Mouse (Mus musculus) urinary bladder, postnatal 36 days (tissue): ENCODE results near the gene Dync1li2.

Source experiments
- DNase-seq, 2 experiments: peaks; one replicate each; pipeline ENCODE4 v3.0.0; 2022; ENCODE audit warnings: low spot score in 2 of 2, mixed read lengths in 1 of 2

Dync1li2 gene

DNA sequence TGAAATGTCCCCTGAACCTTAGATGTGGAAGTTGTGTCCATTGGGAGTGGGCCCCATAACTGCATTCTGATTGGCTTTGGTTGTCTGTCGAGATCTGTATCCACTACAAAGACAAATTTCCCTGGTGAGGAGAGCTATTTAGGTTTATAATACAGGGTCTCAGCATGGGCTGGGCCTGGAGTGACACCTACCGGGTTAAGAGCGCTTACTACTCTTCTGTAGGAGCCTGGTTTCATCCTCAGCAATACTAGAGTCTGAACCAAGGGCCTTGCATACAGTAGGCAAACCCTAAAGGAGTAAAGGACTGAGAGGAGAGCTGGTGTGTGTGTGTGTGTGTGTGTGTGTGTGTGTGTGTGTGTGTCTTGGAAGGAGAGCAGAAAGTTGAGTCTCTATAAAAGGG is 28.6 kb downstream of the Dync1li2 start:
- no peak for DNase-seq

DNA sequence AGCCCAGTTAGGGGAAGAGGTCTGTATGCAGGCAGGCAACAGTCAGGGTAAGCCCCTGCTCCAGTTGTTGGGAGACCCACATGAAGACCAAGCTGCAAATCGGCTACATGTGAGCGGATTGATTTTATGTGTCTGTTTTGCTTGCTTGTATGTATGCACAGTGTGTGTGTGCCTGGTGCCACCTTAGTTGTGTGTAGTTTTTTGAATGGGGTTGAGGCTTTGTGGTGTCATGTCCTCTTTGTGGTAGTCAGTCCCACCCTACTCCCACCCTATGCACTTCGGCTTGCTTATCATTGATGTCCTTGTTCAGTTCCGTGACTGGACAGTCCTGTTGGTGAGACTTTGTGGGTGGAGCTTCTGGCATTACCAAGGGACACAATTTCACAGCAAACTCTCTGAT is 29.1 kb downstream of the Dync1li2 start:
- no peak for DNase-seq

GRCm38 (mm10) chr8:104412805-104413532 is 29.9 kb downstream of the Dync1li2 start:
- no peak for DNase-seq

DNA sequence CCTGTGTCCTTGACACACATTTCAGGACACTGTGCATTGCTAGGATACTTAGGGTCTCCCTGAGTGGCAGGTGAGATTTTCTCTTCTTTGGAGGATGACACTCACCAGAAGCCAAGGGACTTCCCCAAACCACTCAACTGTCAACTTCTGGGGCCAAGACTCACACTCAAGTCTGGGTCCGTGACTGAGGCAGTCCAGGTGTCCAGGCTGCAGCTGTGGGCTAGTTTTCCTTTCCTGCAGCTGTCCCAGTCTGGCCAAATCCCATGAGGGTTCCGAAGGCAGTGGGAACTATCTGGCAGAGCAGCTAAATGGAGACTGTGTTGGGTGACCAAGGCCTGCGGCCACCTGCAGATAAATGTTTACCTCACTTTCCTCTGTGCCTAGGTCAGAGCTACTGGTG is 30.9 kb downstream of the Dync1li2 start:
- no peak for DNase-seq

DNA sequence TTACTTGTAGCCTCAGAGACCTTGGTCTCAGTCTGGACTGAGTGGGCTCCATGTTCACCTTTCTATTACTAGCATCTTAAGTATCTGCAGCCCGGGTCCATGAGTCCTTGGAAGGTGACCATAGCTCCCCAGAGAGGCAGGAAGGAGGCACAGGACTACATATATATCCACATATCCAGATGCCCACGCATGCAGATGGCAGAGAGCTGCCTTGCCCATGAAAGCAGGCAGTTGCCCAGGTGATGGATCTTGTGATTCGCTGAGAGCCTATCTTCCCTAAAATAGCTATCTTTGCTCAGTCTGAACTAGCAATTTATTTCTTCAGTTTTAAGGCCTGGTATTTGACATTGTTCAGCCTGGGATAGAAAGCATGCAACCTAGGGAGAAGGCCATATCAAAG is 31.4 kb downstream of the Dync1li2 start:
- DNase-seq, result no peak

- DNase-seq, result no peak
Measured at GRCm38 (mm10) chr8:104410628-104411273, 32.1 kb downstream of the Dync1li2 start.

DNA sequence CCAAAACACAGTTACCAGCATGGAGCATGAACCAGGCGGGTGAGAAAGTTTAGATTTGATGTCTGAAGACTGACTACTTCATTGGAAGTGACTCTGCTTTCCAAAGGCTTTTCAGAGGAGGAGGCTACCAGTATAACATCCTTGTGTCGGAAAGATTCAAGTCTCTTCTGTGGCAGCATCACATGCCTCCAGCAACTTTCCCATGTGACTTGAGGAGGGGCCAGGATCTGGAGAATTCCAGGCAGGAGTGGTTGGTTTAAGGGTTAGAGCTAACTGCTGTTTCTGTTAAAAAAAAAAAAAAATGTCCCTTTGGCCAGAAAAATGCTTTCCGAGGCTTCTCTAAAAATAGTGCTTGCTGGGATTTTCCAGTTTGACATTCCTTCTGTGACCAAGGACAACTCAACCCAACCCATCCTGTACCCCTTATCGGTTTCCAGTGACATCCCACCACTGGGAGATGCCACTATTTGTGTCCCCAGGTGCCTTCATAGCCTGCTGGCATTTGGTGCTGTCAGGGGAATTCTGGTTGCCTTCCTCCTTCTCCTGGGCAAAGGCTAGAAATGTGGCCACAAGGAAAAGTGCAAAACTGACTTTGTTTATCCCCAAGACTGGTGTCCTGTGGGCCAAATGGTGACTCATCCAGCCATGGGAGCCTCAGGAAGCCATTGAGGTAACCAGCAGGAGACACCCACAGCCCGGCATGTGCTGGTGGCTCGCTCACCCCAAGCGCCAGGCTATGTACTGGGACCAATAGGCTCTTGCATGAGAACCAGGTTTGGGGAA is 34.3 kb downstream of the Dync1li2 start:
- DNase-seq, result no peak

DNA sequence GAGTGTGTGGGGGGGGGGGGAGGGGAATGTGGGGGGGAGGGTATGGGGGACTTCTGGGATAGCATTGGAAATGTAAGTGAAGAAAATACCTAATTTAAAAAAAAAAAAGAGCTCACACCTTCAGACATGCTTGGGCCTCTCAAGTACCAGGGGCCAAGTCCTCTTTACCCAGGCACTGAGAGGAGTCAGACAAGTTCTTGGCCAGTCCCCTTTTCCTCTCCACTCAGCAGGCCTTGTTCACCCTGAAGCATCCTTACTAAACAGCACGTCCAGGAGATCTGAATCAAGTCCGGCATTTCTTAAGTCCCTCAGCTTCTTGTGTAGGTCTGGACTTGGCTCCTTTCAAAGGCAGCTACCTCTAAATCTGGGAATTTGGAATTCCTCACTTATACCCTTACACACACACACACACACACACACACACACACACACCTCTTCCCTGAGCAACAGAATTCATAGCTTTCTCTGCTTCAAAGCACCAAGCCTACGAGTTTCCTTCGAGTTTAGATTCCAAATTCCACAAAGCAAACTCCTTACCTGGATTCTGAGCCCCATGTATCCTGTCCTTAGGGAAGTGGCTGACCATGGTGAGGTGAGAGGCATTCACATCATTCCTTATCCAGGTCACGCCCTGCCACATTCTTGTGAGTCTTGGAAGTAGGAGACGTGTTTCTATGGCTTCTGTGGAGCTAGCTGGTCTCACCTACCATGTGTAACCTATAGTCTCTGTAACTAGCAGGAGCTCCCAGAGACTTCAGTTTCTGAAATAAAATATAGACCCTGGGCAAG is 36.3 kb downstream of the Dync1li2 start:
- DNase-seq, result no peak

GRCm38 (mm10) chr8:104405430-104406187 is 37.2 kb downstream of the Dync1li2 start:
- no peak for DNase-seq

DNA sequence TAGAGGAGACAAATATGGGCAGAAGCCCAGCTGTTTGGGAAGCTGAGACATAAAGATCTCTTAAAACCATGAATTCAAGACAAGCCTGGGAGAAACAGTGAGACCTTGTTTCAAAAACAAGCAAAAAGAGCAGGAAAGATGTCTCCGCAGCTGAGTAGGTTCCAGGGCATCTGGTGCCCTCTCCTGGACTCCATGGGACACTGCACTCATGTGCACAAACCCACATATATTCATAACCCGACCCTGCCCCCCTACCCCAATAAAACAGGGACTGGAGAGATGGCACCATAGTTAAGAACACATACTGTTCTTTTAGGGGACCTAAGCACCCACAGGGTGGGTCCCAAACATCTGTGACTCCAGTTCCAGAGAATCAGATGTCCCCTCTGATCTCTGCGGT is 39.3 kb downstream of the Dync1li2 start:
- no peak for DNase-seq

- DNase-seq, result peak; percentile 42 to 54
Measured at GRCm38 (mm10) chr8:104395703-104396357, 47.0 kb downstream of the Dync1li2 start, which contains the start of gene Cmtm4. TSS of gene Cmtm4 (minus strand) at chr8:104395807.

GRCm38 (mm10) chr8:104394801-104395702 is 47.8 kb downstream of the Dync1li2 start:
- DNase-seq, result peak; percentile 26 to 32

DNA sequence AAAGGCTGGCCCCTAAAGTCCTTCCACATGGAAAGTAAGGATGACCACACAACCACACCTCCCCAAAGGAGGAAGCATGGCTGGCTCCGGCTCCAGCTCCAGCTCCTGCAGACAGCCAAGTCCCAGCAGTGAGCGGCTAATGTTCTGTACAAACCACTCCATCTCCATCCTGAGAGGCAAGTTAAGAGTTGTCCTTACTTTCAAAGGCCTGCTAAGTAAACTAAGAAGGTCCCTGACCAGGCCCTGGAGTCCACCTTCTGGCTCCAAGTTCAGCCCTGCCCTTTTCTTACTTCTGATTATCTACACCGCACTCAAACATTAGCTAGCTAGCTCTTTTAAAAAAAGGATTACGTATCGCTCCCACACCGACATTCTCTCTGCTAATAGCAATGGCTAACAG is 49.1 kb downstream of the Dync1li2 start:
- no peak for DNase-seq

GRCm38 (mm10) chr8:104393139-104393538 is 49.7 kb downstream of the Dync1li2 start:
- no peak for DNase-seq

- no peak for DNase-seq
Measured at GRCm38 (mm10) chr8:104390245-104390644, 52.6 kb downstream of the Dync1li2 start.

DNA sequence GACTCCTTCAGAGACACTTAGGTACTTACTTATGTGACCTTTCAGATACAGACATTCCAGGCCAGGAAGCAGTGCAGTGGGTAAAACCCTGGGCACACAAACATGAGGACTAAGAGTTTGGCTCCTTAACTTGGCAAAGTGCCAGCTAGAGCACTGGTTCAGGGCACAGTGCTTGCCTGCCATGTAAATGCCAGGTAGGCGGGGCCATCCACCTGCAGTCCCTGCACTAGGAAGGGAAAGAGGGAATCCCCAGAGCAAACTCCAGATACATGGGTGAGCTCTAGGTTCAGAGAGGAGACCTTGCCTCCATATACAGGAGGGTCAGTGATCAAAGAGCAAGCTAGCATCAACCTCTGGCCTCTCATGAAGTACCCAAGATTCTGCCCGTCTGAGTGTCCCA is 54.9 kb downstream of the Dync1li2 start:
- DNase-seq, result peak in 1 of 2 experiments; percentile 51

DNA sequence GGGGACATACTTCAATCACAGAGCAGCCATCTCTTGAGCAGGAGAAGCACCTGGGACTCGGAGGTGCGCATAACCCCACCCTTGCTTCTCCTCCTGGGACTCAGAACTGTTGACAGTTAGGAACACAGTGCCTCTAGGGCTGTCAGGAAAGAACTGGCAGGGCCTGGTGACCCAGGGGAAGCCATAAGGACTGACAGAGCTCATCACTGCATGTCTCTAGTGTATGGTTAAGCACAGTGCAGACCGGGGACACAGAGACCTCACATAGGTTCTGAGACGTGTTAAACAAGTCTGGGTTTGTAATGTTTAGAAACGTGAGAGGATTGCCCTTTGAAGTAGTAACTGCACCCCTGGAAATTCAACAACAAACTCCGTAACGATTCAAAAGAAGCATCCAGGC is 55.3 kb downstream of the Dync1li2 start:
- DNase-seq, result no peak

- no peak for DNase-seq
Measured at GRCm38 (mm10) chr8:104386693-104387092, 56.2 kb downstream of the Dync1li2 start.

DNA sequence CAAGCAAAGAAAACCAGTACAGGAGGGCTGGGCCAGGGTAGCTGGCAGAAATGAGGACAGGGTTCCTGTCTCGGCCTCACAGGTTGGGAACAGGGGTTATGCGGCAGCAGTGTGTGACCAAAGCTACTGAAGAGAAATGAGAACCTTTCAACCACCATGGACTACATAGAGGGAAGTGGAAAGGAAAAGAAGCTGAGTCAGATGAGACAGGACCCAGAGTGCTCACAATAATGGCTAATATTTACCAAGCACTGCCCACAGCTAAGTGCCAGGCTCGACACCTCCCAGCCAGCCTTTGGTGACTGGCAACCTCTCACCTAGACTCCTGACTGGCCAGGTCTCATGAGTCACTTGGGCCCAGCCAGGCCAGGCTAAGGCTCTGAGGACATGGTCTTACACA is 58.9 kb downstream of the Dync1li2 start:
- DNase-seq, result peak; percentile 45 to 73
